Mouse (Mus musculus): Measurements from ENCODE around the gene Cldn2.

DNA sequence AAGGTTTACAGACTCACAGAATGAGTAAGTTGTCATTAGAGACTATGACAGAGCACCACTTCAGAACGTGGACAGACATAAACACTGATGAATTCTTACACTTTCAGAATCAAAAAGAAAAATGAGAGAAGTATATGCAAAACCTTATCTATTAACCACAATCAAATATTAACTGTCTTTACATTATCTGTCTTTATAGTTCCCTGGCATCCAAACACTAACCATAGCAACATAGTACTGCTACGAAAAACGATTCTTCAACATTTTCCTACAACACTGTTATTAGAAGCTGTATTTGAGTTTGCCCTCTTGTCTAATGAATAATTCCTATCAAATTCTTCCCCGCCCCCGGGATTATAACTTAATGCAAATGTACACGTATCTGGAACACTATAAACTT lies 40.5 kb downstream of the Cldn2 start:
- TF ChIP-seq POLR2A (IDR thresholded peaks at IDR 0.05; ENCODE audit: low read depth, low read length) (no peak), CTCF (IDR thresholded peaks at IDR 0.05; ENCODE audit: extremely low read depth, insufficient read depth, insufficient read length, insufficient replicate concordance) (no peak)
